In genomic region chr7:84366251-84366650, GRCm38 (mm10) we compare ENCODE assay signal across 30 mouse cellular contexts. TPM values are rescaled to one million over a fixed set of nuclear protein-coding genes. Genes with fewer than 3 reads are reported as not detected.
A peak's percentile ranks its signal among the peaks of the same experiment; 100 is the strongest.
DNase-seq lines count a peak whose midpoint lies in the region; ATAC-seq lines count a peak whose summit lies in the region.
"Had no signal": no experiment of that assay in that cellular context is flagged by ENCODE, and none has a peak within 500 bp of the region (broad histone marks: within the 10 kb centered on the region; RNA-seq: fewer than 3 reads in every experiment).

No protein-coding gene starts in this region.

- no peaks in the 10 kb centered on the region; the same call in 1 of the 2 replicates for H3K4me1 ChIP-seq in forebrain, embryonic 11.5 days (replicated peaks; ENCODE audit: control insufficient read depth, insufficient read depth, low read length)
- peaks cover 18% of the 10 kb centered on the region; the same call in 1 of the 2 replicates for H3K4me1 ChIP-seq in forebrain, embryonic 12.5 days
- H3K4me1 ChIP-seq in hindbrain, embryonic 12.5 days: peaks cover 8% of the 10 kb centered on the region
- peaks cover 11% of the 10 kb centered on the region; the same call in 1 of the 2 replicates for H3K4me1 ChIP-seq in hindbrain, embryonic 10.5 days (replicated peaks)
- no peaks in the 10 kb centered on the region; the same call in none of the 2 replicates for H3K4me1 ChIP-seq in kidney, embryonic 16.5 days (ENCODE audit: insufficient read depth, low read length)
- H3K4me1 ChIP-seq: intestine, embryonic 15.5 days; limb, embryonic 10.5 days; limb, embryonic 15.5 days; liver, embryonic 13.5 days had no signal

- DNase-seq in forebrain, embryonic 11.5 days (ENCODE audit: low spot score): peak; percentile 49
- no peak for DNase-seq in hindbrain, embryonic 10.5 days (ENCODE audit: low spot score)
- no peak for DNase-seq in kidney, postnatal 14 days
- DNase-seq in Muller cell, postnatal 12 days (ENCODE audit: inconsistent ontology term): peak; percentile 79
- no peak for DNase-seq in gastrocnemius, postnatal 10 days
- DNase-seq: adrenal gland, postnatal 14 days; cerebellum, adult 11-12 months; cerebellum, adult 9-11 months; gastrocnemius, adult 2 months; kidney, adult 9 months; kidney, postnatal 4 days; liver, embryonic 13.5 days; lung, adult 18-20 months; lung, postnatal 4 days; right cerebral cortex, postnatal 4 days; thymus, adult 18-20 months; thymus, postnatal 25 days had no signal

- no peaks in the 10 kb centered on the region for H3K9me3 ChIP-seq in forebrain, embryonic 11.5 days (ENCODE audit: control insufficient read depth, low read length)
- H3K9me3 ChIP-seq in forebrain, embryonic 12.5 days: no peaks in the 10 kb centered on the region
- no peaks in the 10 kb centered on the region for H3K9me3 ChIP-seq in hindbrain, embryonic 12.5 days (replicated peaks)
- H3K9me3 ChIP-seq in hindbrain, embryonic 10.5 days: no peaks in the 10 kb centered on the region
- H3K9me3 ChIP-seq in kidney, embryonic 16.5 days (ENCODE audit: low read length): no peaks in the 10 kb centered on the region
- H3K9me3 ChIP-seq: G1E; hindbrain, embryonic 15.5 days; intestine, embryonic 15.5 days; limb, embryonic 10.5 days; limb, embryonic 15.5 days; liver, embryonic 13.5 days; megakaryocyte, embryonic 14.5 days; midbrain, embryonic 13.5 days had no signal

- no peaks in the 10 kb centered on the region for H3K36me3 ChIP-seq in forebrain, embryonic 11.5 days (ENCODE audit: control insufficient read depth, insufficient read depth, low read length)
- H3K36me3 ChIP-seq in forebrain, embryonic 12.5 days (replicated peaks): peaks cover 11% of the 10 kb centered on the region
- peaks cover 4% of the 10 kb centered on the region; the same call in 1 of the 2 replicates for H3K36me3 ChIP-seq in hindbrain, embryonic 12.5 days
- H3K36me3 ChIP-seq in hindbrain, embryonic 10.5 days: peaks cover 24% of the 10 kb centered on the region
- no peaks in the 10 kb centered on the region for H3K36me3 ChIP-seq in kidney, embryonic 16.5 days (ENCODE audit: insufficient read depth, low read length)
- H3K36me3 ChIP-seq: G1E; hindbrain, embryonic 15.5 days; intestine, embryonic 15.5 days; limb, embryonic 15.5 days; liver, embryonic 13.5 days had no signal

- no peak overlapping the region for H3K4me3 ChIP-seq in forebrain, embryonic 11.5 days (ENCODE audit: low read depth, low read length)
- H3K4me3 ChIP-seq in forebrain, embryonic 12.5 days (replicated peaks): no peak overlapping the region
- no peak overlapping the region for H3K4me3 ChIP-seq in hindbrain, embryonic 12.5 days
- H3K4me3 ChIP-seq in hindbrain, embryonic 10.5 days: no peak overlapping the region
- H3K4me3 ChIP-seq in kidney, embryonic 16.5 days (ENCODE audit: low read length): no peak overlapping the region
- H3K4me3 ChIP-seq: gastrocnemius, adult 2 months; hindbrain, embryonic 15.5 days; intestine, embryonic 15.5 days; limb, embryonic 10.5 days; limb, embryonic 15.5 days; liver, embryonic 13.5 days; megakaryocyte, embryonic 14.5 days; midbrain, embryonic 13.5 days had no signal

- no peak for ATAC-seq in forebrain, embryonic 11.5 days (replicated peaks; ENCODE audit: low FRiP score)
- no peak for ATAC-seq in forebrain, embryonic 12.5 days (ENCODE audit: low FRiP score)
- ATAC-seq in hindbrain, embryonic 12.5 days (ENCODE audit: low FRiP score): 0 out of 2 replicates have a peak, but pooled peaks have one; percentile 24
- ATAC-seq in kidney, embryonic 16.5 days (ENCODE audit: low FRiP score, low TSS enrichment): 0 out of 2 replicates have a peak, but pooled peaks have one; percentile 23
- ATAC-seq: intestine, embryonic 15.5 days; lung, postnatal 0 days had no signal

- 73% methylated on average over 4 of the region's 4 CpGs for WGBS in forebrain, embryonic 11.5 days
- 59% methylated on average over 4 of the region's 4 CpGs for WGBS in forebrain, embryonic 12.5 days
- WGBS in hindbrain, embryonic 12.5 days: 37% methylated on average over 4 of the region's 4 CpGs
- 73% methylated on average over 4 of the region's 4 CpGs for WGBS in hindbrain, embryonic 10.5 days
- WGBS in kidney, embryonic 16.5 days: 61% methylated on average over 4 of the region's 4 CpGs

- H3K27ac ChIP-seq in forebrain, embryonic 11.5 days (ENCODE audit: low read depth, low read length): no peak overlapping the region
- no peak overlapping the region for H3K27ac ChIP-seq in forebrain, embryonic 12.5 days
- no peak overlapping the region for H3K27ac ChIP-seq in hindbrain, embryonic 12.5 days
- H3K27ac ChIP-seq in hindbrain, embryonic 10.5 days: no peak overlapping the region
- no peak overlapping the region for H3K27ac ChIP-seq in kidney, embryonic 16.5 days (ENCODE audit: low read length)
- H3K27ac ChIP-seq: gastrocnemius, adult 2 months; hindbrain, embryonic 15.5 days; intestine, embryonic 15.5 days; limb, embryonic 10.5 days; limb, embryonic 15.5 days; liver, embryonic 13.5 days; stomach, postnatal 0 days had no signal

- H3K9ac ChIP-seq in forebrain, embryonic 11.5 days (ENCODE audit: low read length): no peak overlapping the region
- no peak overlapping the region for H3K9ac ChIP-seq in forebrain, embryonic 12.5 days
- no peak overlapping the region for H3K9ac ChIP-seq in hindbrain, embryonic 12.5 days
- no peak overlapping the region for H3K9ac ChIP-seq in kidney, embryonic 16.5 days (replicated peaks; ENCODE audit: low read length)
- H3K9ac ChIP-seq: hindbrain, embryonic 15.5 days; intestine, embryonic 15.5 days; limb, embryonic 15.5 days; liver, embryonic 13.5 days; midbrain, embryonic 13.5 days had no signal

- H3K4me2 ChIP-seq in forebrain, embryonic 11.5 days (ENCODE audit: low read depth, low read length, severe bottlenecking): no peak overlapping the region
- H3K4me2 ChIP-seq in forebrain, embryonic 12.5 days: no peak overlapping the region
- no peak overlapping the region for H3K4me2 ChIP-seq in hindbrain, embryonic 12.5 days (replicated peaks)
- no peak overlapping the region for H3K4me2 ChIP-seq in kidney, embryonic 16.5 days (replicated peaks; ENCODE audit: low read depth, low read length)
- H3K4me2 ChIP-seq: hindbrain, embryonic 15.5 days; intestine, embryonic 15.5 days; limb, embryonic 15.5 days; liver, embryonic 13.5 days; midbrain, embryonic 13.5 days had no signal

- H3K27me3 ChIP-seq in forebrain, embryonic 11.5 days (ENCODE audit: control insufficient read depth, insufficient read depth, low read length): no peaks in the 10 kb centered on the region
- no peaks in the 10 kb centered on the region for H3K27me3 ChIP-seq in forebrain, embryonic 12.5 days
- H3K27me3 ChIP-seq in hindbrain, embryonic 12.5 days: no peaks in the 10 kb centered on the region
- no peaks in the 10 kb centered on the region for H3K27me3 ChIP-seq in hindbrain, embryonic 10.5 days (ENCODE audit: insufficient read depth, poor library complexity, severe bottlenecking)
- H3K27me3 ChIP-seq in kidney, embryonic 16.5 days (ENCODE audit: insufficient read depth, low read length): no peaks in the 10 kb centered on the region
- H3K27me3 ChIP-seq: hindbrain, embryonic 15.5 days; intestine, embryonic 15.5 days; limb, embryonic 15.5 days; liver, embryonic 13.5 days; midbrain, embryonic 13.5 days had no signal

RNA-seq across cellular contexts. Expression of gene Arnt2, which starts 43.7 kb away (rescaled TPM):
- polyA plus RNA-seq in forebrain, embryonic 11.5 days (2014; fragmentation: Nextera tagmentation; extraction: Ambion mirVana): 40.9 and 43.0 TPM in 2 replicates
- 65.9 and 69.2 TPM in 2 replicates for polyA plus RNA-seq in forebrain, embryonic 12.5 days (2016; fragmentation: Nextera tagmentation; extraction: Ambion mirVana)
- polyA plus RNA-seq in hindbrain, embryonic 12.5 days (2016; fragmentation: Nextera tagmentation; extraction: Ambion mirVana): 57.6 and 64.2 TPM in 2 replicates
- polyA plus RNA-seq in hindbrain, embryonic 10.5 days (2016; fragmentation: Nextera tagmentation; extraction: Ambion mirVana): 22.6 and 30.1 TPM in 2 replicates
- 10.8 and 10.9 TPM in 2 replicates for polyA plus RNA-seq in kidney, embryonic 16.5 days (2015; fragmentation: Nextera tagmentation; extraction: Ambion mirVana)
- 1 to 10 TPM; 3.9 to 6.4 TPM for total RNA-seq in gastrocnemius, postnatal 10 days (2021)
- total RNA-seq: neutrophil, adult 5-6 weeks had no signal
- polyA plus RNA-seq: G1E had no signal

Comparison
In these comparisons a context has a peak if more than half of its experiments do, and no peak if none do; other contexts are left out.
1. ATAC-seq: peak in hindbrain, embryonic 12.5 days (single experiment) and kidney, embryonic 16.5 days (single experiment); none in forebrain, embryonic 11.5 days (single experiment) and forebrain, embryonic 12.5 days (single experiment).
2. DNase-seq: peak in forebrain, embryonic 11.5 days (single experiment) and Muller cell, postnatal 12 days (single experiment); none in hindbrain, embryonic 10.5 days (single experiment), kidney, postnatal 14 days (single experiment) and gastrocnemius, postnatal 10 days (single experiment).